Mouse (Mus musculus) mammary gland, adult 2 months (tissue): Measurements from ENCODE around the gene Spink2. TPM values are rescaled to one million over a fixed set of nuclear protein-coding genes. Genes with fewer than 3 reads are reported as not detected.

Experiments used
- polyA plus RNA-seq: library from polyadenylated mRNA; depleted of rRNA; stranded (reverse); fragments of >200 nt; gene quantifications from 2 replicates; pipeline ENCODE4 v1.2.3, GENCODE M21; 2012; ENCODE audit warnings: low replicate concordance; rRNA removed

Gene Spink2
- 0.33 and 2.0 TPM in 2 replicates for polyA plus RNA-seq

GRCm38 (mm10) chr5:77211236-77211635, at the start of gene Spink2:
Spink2 (minus strand) TSS chr5:77211471.

Other genes starting within 250 kb of the Spink2 start
- 11.5 and 30.5 TPM in 2 replicates for gene Srp72, start 236.8 kb downstream of the Spink2 start, polyA plus RNA-seq
- gene Arl9, start 207.4 kb downstream of the Spink2 start, polyA plus RNA-seq, result 0.33 and 0.98 TPM in 2 replicates
- not detected in 2 replicates for gene Thegl, start 195.4 kb downstream of the Spink2 start, polyA plus RNA-seq
- 15.9 and 32.1 TPM in 2 replicates for gene Hopx, start 96.3 kb downstream of the Spink2 start, polyA plus RNA-seq
- 6.7 and 8.1 TPM in 2 replicates for gene Rest, start 54.0 kb upstream of the Spink2 start, polyA plus RNA-seq
- gene Noa1, start 98.6 kb upstream of the Spink2 start, polyA plus RNA-seq, result 12.3 and 23.8 TPM in 2 replicates
- 8.8 and 16.3 TPM in 2 replicates for gene Polr2b, start 98.7 kb upstream of the Spink2 start, polyA plus RNA-seq
- 843 and 4,459 TPM in 2 replicates for gene Igfbp7, start 196.6 kb upstream of the Spink2 start, polyA plus RNA-seq